Comparison of ENCODE assay signal across 20 mouse cellular contexts in the genomic region with DNA sequence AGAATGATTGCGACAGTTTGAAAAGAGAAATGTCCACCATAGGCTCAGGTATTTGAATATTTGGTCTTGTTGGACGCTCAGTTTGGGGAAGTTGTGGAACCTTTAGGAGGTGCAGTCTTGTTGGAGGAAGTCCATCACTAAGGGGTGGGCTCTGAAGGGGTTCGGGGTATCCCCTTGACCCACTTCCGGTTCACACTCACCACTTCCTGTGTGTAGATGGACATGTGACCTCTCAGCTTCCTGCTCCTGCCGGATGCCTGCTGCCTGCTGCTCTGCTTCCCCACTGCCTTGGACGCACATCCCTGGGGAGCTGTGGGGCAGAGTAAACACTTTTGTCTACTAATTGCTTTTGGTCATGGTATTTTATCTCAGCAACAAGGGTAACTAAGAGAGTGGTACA. TPM values are rescaled to one million over a fixed set of nuclear protein-coding genes. Genes with fewer than 3 reads are reported as not detected.
DNase-seq lines count a peak whose midpoint lies in the region; ATAC-seq and TF ChIP-seq lines count a peak whose summit lies in the region.
"Had no signal": no experiment of that assay in that cellular context is flagged by ENCODE, and none has a peak within 500 bp of the region (broad histone marks: within the 10 kb centered on the region; RNA-seq: fewer than 3 reads in every experiment).

No protein-coding gene starts in this region.

- H3K9ac ChIP-seq in liver, embryonic 11.5 days (ENCODE audit: low read depth, low read length) = no peak overlapping the region
- no peak overlapping the region for H3K9ac ChIP-seq in liver, embryonic 12.5 days
- H3K9ac ChIP-seq: embryonic facial prominence, embryonic 12.5 days; heart, embryonic 13.5 days; liver, embryonic 14.5 days had no signal

- DNase-seq in liver, embryonic 11.5 days (ENCODE audit: low spot score) = peak; percentile 20
- DNase-seq in gastrocnemius, adult 8-10 months (ENCODE audit: low spot score in 2 of 2) = no peak
- no peak for DNase-seq in cerebellum, postnatal 10 days
- DNase-seq: adrenal gland, postnatal 36 days; cerebellum, adult 9-11 months; heart, postnatal 4 days; kidney, postnatal 25 days; layer of hippocampus, adult 9-11 months; lung, postnatal 14 days; midbrain, embryonic 14.5 days; right cerebral cortex, postnatal 4 days had no signal

- no peak for TF ChIP-seq CTCF in C2C12 (IDR thresholded peaks at IDR 0.05; ENCODE audit: control insufficient read depth, insufficient read depth, insufficient read length)

- H3K4me1 ChIP-seq in liver, embryonic 11.5 days (replicated peaks; ENCODE audit: control insufficient read depth, insufficient read depth, low read length) = no peaks in the 10 kb centered on the region
- H3K4me1 ChIP-seq in liver, embryonic 12.5 days = no peaks in the 10 kb centered on the region
- H3K4me1 ChIP-seq: embryonic facial prominence, embryonic 12.5 days; heart, embryonic 13.5 days had no signal

- H3K4me3 ChIP-seq in liver, embryonic 11.5 days (ENCODE audit: low read depth, low read length) = no peak overlapping the region
- H3K4me3 ChIP-seq in liver, embryonic 12.5 days = no peak overlapping the region
- no peak overlapping the region for H3K4me3 ChIP-seq in C2C12 (ENCODE audit: insufficient read depth, poor library complexity, severe bottlenecking)
- H3K4me3 ChIP-seq: embryonic facial prominence, embryonic 12.5 days; heart, embryonic 13.5 days had no signal

- ATAC-seq in liver, embryonic 11.5 days (replicated peaks; ENCODE audit: low FRiP score) = no peak
- ATAC-seq in liver, embryonic 12.5 days = no peak
- peak; percentile 95 for ATAC-seq in common myeloid progenitor, adult 5-6 weeks (replicated peaks; ENCODE audit: low read depth, poor library complexity, severe bottlenecking)
- ATAC-seq in monocyte, adult 5-6 weeks (replicated peaks; ENCODE audit: insufficient number of reproducible peaks, low FRiP score, low TSS enrichment, poor library complexity, severe bottlenecking) = peak; percentile 89
- no peak for ATAC-seq in erythroblast, adult 5-6 weeks (replicated peaks; ENCODE audit: low FRiP score, poor library complexity, severe bottlenecking)
- ATAC-seq: intestine, postnatal 0 days had no signal

- no peak overlapping the region for H3K4me2 ChIP-seq in liver, embryonic 11.5 days
- no peak overlapping the region for H3K4me2 ChIP-seq in liver, embryonic 12.5 days
- H3K4me2 ChIP-seq: embryonic facial prominence, embryonic 12.5 days; heart, embryonic 13.5 days had no signal

- no peaks in the 10 kb centered on the region for H3K27me3 ChIP-seq in liver, embryonic 11.5 days (replicated peaks; ENCODE audit: control insufficient read depth, insufficient read depth, low read length)
- 0 out of 2 replicates have a peak, but pooled peaks cover 3% of the 10 kb centered on the region for H3K27me3 ChIP-seq in liver, embryonic 12.5 days (replicated peaks)
- H3K27me3 ChIP-seq in C2C12 (ENCODE audit: control insufficient read depth, insufficient read depth, insufficient read length) = no peaks in the 10 kb centered on the region
- H3K27me3 ChIP-seq: embryonic facial prominence, embryonic 12.5 days; heart, embryonic 13.5 days had no signal

- no peaks in the 10 kb centered on the region for H3K79me2 ChIP-seq in C2C12 (ENCODE audit: control insufficient read depth, insufficient read depth)

- no peaks in the 10 kb centered on the region for H3K36me3 ChIP-seq in liver, embryonic 11.5 days (ENCODE audit: control insufficient read depth, insufficient read depth, low read length)
- no peaks in the 10 kb centered on the region for H3K36me3 ChIP-seq in liver, embryonic 12.5 days
- no peaks in the 10 kb centered on the region for H3K36me3 ChIP-seq in C2C12 (ENCODE audit: control insufficient read depth, insufficient read depth)
- H3K36me3 ChIP-seq: embryonic facial prominence, embryonic 12.5 days; heart, embryonic 13.5 days had no signal

- no peak overlapping the region for H3ac ChIP-seq in C2C12 (ENCODE audit: control insufficient read depth, insufficient read length, low read depth)

- 59% methylated on average over 6 of the region's 6 CpGs for WGBS in liver, embryonic 11.5 days
- 50% methylated on average over 6 of the region's 6 CpGs for WGBS in liver, embryonic 12.5 days (ENCODE audit: insufficient replicate concordance)

- H3K9me3 ChIP-seq in liver, embryonic 11.5 days (ENCODE audit: control insufficient read depth, low read length) = no peaks in the 10 kb centered on the region
- H3K9me3 ChIP-seq in liver, embryonic 12.5 days (replicated peaks) = no peaks in the 10 kb centered on the region

- no peak overlapping the region for H3K27ac ChIP-seq in liver, embryonic 11.5 days (ENCODE audit: low read depth, low read length)
- no peak overlapping the region for H3K27ac ChIP-seq in liver, embryonic 12.5 days
- H3K27ac ChIP-seq: embryonic facial prominence, embryonic 12.5 days; heart, embryonic 13.5 days; liver, embryonic 14.5 days had no signal

- H3K79me3 ChIP-seq in C2C12 (ENCODE audit: low read depth) = no peaks in the 10 kb centered on the region

TF ChIP-seq in C2C12, 6 proteins besides CTCF, POLR2A, EP300 and RAD21:
- TF ChIP-seq MAX (IDR thresholded peaks at IDR 0.05) = no peak
- peak; percentile 72 for TF ChIP-seq USF1 (IDR thresholded peaks at IDR 0.05; ENCODE audit: low read depth)

RNA-seq across cellular contexts. Expression of gene Ssbp3, which starts 29.4 kb away (rescaled TPM):
- 71.1 and 89.0 TPM in 2 replicates for polyA plus RNA-seq in liver, embryonic 11.5 days (2014; fragmentation: Nextera tagmentation; extraction: Ambion mirVana)
- polyA plus RNA-seq in liver, embryonic 12.5 days (2016; fragmentation: Nextera tagmentation; extraction: Ambion mirVana) = 98.6 and 118 TPM in 2 replicates
- polyA plus RNA-seq in C2C12 (2012; fragmentation: generic; extraction: Trizol) = 74.7 TPM
- total RNA-seq in common myeloid progenitor, adult 5-6 weeks (2017) = 40.5 and 53.3 TPM in 2 replicates
- 14.3 to 22.7 TPM (median 19.5 TPM) in 3 replicates for total RNA-seq in monocyte, adult 5-6 weeks (2017)
- 10 to 100 TPM; 24.0 to 27.1 (median 25.8) TPM for total RNA-seq in gastrocnemius, adult 8-10 months (2022)
- total RNA-seq in erythroblast, adult 5-6 weeks (2015; ENCODE audit: low replicate concordance) = 55.9 and 73.4 TPM in 2 replicates
- 49.8 and 56.6 TPM in 2 replicates for total RNA-seq in erythroblast, adult 5-6 weeks (2017; ENCODE audit: low replicate concordance)

Comparison
In these comparisons a context has a peak if more than half of its experiments do, and no peak if none do; other contexts are left out.
1. ATAC-seq: peak in common myeloid progenitor, adult 5-6 weeks (single experiment) and monocyte, adult 5-6 weeks (single experiment); none in liver, embryonic 11.5 days (single experiment), liver, embryonic 12.5 days (single experiment) and erythroblast, adult 5-6 weeks (single experiment).